Mouse (Mus musculus) midbrain, embryonic 15.5 days (tissue): ENCODE results near the gene Parp16. TPM values are rescaled to one million over a fixed set of nuclear protein-coding genes. Genes with fewer than 3 reads are reported as not detected.

Source experiments
- ATAC-seq: fragments of 200-750 bp; cut with Nextera tagmentation; replicated peaks from 2 replicates; pipeline ENCODE4 v1.8.0; 2017; ENCODE audit warnings: moderate TSS enrichment
- H3K27ac ChIP-seq: fragments of 300-500 bp; sonication (generic); 2 replicates; pipeline ENCODE4 v1.5.1; 2015; ENCODE audit warnings: mild to moderate bottlenecking, inconsistent platforms
- H3K27me3 ChIP-seq: fragments of 300-500 bp; sonication (generic); replicated peaks from 2 replicates; pipeline ENCODE4 v1.6.1; 2015; ENCODE audit warnings: inconsistent platforms
- H3K36me3 ChIP-seq: fragments of 300-500 bp; sonication (generic); replicated peaks from 2 replicates; pipeline ENCODE4 v1.6.1; 2015; ENCODE audit warnings: inconsistent platforms
- H3K4me1 ChIP-seq: fragments of 300-500 bp; sonication (generic); 2 replicates; pipeline ENCODE4 v1.6.1; 2015; ENCODE audit warnings: inconsistent platforms
- H3K4me2 ChIP-seq: fragments of 300-500 bp; sonication (generic); 2 replicates; pipeline ENCODE4 v1.6.1; 2015; ENCODE audit warnings: inconsistent platforms, mild to moderate bottlenecking, moderate library complexity
- H3K4me3 ChIP-seq: fragments of 300-500 bp; sonication (generic); 2 replicates; pipeline ENCODE4 v1.5.1; 2015; ENCODE audit warnings: mild to moderate bottlenecking, inconsistent platforms
- H3K9ac ChIP-seq: fragments of 300-500 bp; sonication (generic); 2 replicates; pipeline ENCODE4 v1.6.1; 2015; ENCODE audit warnings: mild to moderate bottlenecking, inconsistent platforms
- H3K9me3 ChIP-seq: fragments of 300-500 bp; sonication (generic); 2 replicates; pipeline ENCODE4 v1.6.1; 2016; ENCODE audit warnings: inconsistent platforms
- WGBS: fragments of 180-500 bp; shearing (Covaris S2); methylation state at CpG from one replicate; pipeline ENCODE4 v1.1.7; 2015; ENCODE audit warnings: mixed read lengths; 5-methylcytosine and 5-hydroxymethylcytosine counted together
- polyA plus RNA-seq: library from polyadenylated mRNA; unstranded; fragments of >200 nt; fragmentation: Nextera tagmentation; extraction: Ambion mirVana; gene quantifications from 2 replicates; pipeline ENCODE4 v1.2.1, GENCODE M21; 2015

The Parp16 gene
- polyA plus RNA-seq, 1 experiment from 2014 or later, result 7.6 TPM

DNA sequence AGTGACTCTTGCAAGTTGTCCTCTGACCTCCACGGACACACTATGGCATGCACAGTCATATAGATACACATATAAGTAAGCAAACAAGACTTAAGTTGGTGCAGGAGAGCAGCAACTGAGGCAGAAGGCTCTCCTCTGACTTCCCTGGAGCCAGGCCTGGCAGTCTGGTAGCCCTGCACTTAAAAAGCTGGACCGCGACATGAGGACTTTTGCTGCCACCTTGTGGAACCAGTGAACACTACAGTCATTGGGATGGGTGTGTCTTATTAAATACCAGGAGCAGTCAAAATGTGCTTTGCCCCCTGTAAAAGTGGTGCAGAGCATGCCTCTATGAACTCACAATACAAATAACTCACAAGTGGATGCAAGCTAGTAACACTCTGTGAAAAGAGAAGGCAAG, 6.6 kb upstream of the Parp16 start:
- Histone ChIP-seq H3K36me3 (peaks cover 9% of the 10 kb centered on the region; the same call in 1 of the 2 replicates), H3K4me1 (peaks cover 6% of the 10 kb centered on the region), H3K27ac (no peak overlapping the region), H3K9ac (no peak overlapping the region), H3K9me3 (no peaks in the 10 kb centered on the region), H3K4me2 (no peak overlapping the region), H3K4me3 (no peak overlapping the region), H3K27me3 (no peaks in the 10 kb centered on the region)
- peak; percentile 63 for ATAC-seq
- WGBS, result 6% methylated on average over 3 of the region's 3 CpGs

DNA sequence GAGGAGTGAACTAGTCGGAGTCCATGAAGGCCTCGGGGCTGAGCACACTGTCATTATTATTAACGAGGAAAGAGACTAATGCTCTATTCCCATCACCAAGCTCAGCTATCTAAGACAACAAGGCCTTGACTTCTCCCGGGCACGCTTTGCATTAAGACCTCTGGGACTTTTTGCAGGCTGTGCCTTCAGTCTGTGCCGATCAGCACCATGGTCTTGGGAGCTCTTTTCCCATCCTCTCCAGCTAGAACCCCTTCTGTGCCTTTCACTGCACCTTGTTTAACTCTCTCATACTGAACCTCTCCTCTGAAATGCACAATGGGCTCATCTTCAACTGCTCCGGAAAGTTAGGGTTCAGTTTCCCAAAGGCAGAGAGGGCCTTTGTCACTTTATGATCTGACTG, 4.8 kb upstream of the Parp16 start:
- Histone ChIP-seq H3K9ac (no peak overlapping the region), H3K4me1 (peaks cover 8% of the 10 kb centered on the region), H3K4me3 (no peak overlapping the region), H3K27ac (no peak overlapping the region), H3K27me3 (no peaks in the 10 kb centered on the region), H3K9me3 (no peaks in the 10 kb centered on the region), H3K4me2 (no peak overlapping the region), H3K36me3 (no peaks in the 10 kb centered on the region)
- no peak for ATAC-seq
- 52% methylated on average over 7 of the region's 7 CpGs for WGBS

DNA sequence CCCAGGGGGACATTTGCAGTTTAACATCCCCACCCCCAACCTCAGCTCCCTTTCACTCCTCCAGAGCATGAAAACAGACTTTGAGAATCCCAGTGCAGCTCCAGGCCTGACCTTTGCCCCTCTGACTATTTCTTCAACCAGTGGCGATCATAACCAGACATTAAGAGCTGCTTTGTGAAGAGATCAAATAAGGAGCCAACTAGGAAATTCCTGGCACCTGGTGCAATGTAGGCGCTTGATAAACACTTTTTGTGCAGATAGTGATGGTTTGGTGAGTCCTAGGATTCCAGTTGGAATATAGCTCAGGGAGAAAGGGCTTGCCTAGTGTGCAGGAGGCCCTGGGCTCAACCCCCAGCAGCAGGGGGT, 3.8 kb upstream of the Parp16 start:
- ATAC-seq, result no peak
- H3K9ac ChIP-seq, result no peak overlapping the region

DNA sequence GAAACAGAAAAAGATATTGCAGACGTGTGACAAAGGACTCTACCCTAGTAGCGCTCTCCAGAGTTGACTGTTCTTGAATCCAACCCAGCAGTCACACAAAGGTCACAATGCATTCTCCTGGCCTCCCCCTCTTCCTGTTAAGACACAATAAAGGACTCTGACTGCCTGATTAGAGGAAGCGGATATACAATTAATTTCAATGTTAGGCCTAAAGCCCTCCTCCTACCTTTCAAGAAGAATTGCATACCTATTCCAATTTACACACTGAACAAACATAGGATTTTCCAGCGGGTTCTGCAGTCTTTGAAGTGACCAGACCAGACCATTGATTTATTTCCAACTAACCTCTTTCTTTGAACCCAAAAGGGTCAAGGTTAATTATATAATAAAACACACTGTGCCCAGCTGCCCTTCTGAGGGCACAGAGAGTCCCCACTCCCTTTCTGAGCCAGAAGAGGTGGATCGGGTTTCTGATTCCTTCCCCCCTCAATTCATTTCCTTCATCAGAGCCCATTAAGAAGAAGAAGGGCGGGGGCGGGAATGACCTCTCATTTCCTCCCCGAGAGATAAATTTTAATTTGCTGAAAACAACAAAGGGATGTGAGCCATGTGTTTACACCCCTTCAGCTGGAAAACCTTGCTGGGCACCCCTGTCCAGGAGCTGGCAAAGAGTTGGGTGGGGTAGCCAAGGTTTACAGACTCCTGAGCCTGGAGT, 3.2 kb upstream of the Parp16 start:
- Histone ChIP-seq H3K4me2 (no peak overlapping the region), H3K27ac (no peak overlapping the region), H3K9ac (no peak overlapping the region), H3K4me3 (no peak overlapping the region), H3K9me3 (no peaks in the 10 kb centered on the region), H3K27me3 (no peaks in the 10 kb centered on the region), H3K36me3 (no peaks in the 10 kb centered on the region), H3K4me1 (peaks cover 18% of the 10 kb centered on the region)
- no peak for ATAC-seq
- 25% methylated on average over 8 of the region's 8 CpGs for WGBS

More for the DNA sequence above, 3.8 kb upstream of the Parp16 start:
- Histone ChIP-seq H3K27me3 (no peaks in the 10 kb centered on the region), H3K27ac (no peak overlapping the region), H3K9me3 (no peaks in the 10 kb centered on the region), H3K4me1 (peaks cover 18% of the 10 kb centered on the region), H3K36me3 (no peaks in the 10 kb centered on the region), H3K4me2 (no peak overlapping the region), H3K4me3 (no peak overlapping the region)
- WGBS, result 20% methylated on average over 2 of the region's 2 CpGs

DNA sequence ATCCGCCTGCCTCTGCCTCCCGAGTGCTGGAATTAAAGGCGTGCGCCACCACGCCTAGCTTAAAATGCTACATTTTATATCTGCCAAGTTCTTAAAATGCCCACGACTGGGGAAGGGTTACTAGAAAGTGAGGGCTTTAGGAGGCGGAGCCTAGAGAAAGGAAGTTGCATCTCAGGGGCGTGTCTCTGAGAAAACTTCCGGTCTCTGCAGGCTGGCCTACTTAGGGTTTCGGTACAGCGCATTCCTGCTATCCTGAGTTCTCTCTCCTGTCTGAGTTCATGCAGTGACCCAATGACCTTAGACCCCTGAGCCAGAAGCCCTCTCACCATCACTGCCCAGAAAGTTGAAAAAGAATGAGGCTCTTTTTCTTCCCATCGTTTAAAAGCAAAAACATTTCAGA, 1.9 kb upstream of the Parp16 start:
- Histone ChIP-seq H3K36me3 (no peaks in the 10 kb centered on the region), H3K4me1 (peaks cover 21% of the 10 kb centered on the region), H3K4me3 (no peak overlapping the region), H3K9me3 (no peaks in the 10 kb centered on the region), H3K27me3 (no peaks in the 10 kb centered on the region), H3K4me2 (no peak overlapping the region), H3K27ac (no peak overlapping the region), H3K9ac (no peak overlapping the region)
- no peak for ATAC-seq
- 73% methylated on average over 12 of the region's 12 CpGs for WGBS

DNA sequence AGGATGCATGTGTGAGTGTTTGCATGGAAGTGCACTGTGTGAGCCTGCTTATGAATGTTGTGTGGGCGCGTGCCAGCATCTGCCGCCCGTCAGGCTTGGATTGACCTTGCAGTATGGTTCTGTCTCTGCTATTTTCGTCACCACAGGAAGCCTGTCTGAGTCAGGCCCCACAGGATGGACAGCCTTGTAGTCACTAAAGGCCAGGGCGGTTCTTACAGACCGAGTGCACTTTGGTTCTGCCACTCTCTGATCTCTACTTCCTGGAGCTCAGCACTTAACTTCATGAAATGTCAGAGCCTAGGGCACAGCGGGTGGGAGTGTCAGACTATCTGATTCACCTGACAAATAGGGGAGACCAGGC, 448 bp downstream of the Parp16 start:
- Histone ChIP-seq H3K4me3 (no peak overlapping the region), H3K9ac (peak overlapping the region; percentile 10; the same call in 1 of the 2 replicates), H3K4me2 (no peak overlapping the region), H3K36me3 (no peaks in the 10 kb centered on the region), H3K9me3 (no peaks in the 10 kb centered on the region), H3K27me3 (no peaks in the 10 kb centered on the region), H3K27ac (peak overlapping the region; percentile 83), H3K4me1 (peaks cover 21% of the 10 kb centered on the region)
- WGBS, result 42% methylated on average over 8 of the region's 8 CpGs
- no peak; the same call in 1 of the 2 replicates for ATAC-seq

DNA sequence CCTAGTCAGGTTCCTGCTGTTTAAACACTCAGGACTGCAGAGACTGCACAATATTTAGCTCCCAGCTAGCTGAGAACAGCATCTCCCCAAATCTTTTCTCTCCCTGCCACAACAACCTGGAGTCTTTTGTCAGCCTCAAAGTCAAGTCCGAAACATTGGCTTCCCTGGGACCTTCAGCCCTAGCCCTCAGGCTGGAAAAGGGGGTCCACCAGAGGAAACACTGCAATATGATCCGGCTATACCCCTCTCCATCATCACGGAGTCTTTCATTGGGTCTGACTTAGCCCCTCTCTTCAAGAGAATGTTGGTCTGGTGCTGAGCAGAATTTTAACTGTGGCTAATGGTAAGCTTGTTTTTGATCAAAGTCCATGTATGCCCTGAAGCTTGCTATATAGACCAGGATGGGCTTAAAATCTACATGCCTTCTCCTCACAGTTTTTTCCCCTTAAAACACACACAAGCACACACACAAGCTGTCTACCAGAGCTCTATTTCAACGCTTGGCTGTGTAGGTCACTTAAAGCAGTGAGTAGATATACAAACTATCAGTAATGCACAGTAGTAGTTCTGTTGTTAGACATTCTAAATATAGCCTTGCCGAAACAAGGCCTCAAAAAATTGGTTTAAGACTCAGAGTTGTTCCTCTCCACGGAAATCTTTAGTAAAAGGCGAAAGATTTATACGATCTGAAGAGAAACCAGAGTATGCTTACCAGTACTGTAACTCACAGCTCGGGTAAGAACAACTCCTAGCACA, 1.0 kb downstream of the Parp16 start:
- 4% methylated on average over 9 of the region's 9 CpGs for WGBS

DNA sequence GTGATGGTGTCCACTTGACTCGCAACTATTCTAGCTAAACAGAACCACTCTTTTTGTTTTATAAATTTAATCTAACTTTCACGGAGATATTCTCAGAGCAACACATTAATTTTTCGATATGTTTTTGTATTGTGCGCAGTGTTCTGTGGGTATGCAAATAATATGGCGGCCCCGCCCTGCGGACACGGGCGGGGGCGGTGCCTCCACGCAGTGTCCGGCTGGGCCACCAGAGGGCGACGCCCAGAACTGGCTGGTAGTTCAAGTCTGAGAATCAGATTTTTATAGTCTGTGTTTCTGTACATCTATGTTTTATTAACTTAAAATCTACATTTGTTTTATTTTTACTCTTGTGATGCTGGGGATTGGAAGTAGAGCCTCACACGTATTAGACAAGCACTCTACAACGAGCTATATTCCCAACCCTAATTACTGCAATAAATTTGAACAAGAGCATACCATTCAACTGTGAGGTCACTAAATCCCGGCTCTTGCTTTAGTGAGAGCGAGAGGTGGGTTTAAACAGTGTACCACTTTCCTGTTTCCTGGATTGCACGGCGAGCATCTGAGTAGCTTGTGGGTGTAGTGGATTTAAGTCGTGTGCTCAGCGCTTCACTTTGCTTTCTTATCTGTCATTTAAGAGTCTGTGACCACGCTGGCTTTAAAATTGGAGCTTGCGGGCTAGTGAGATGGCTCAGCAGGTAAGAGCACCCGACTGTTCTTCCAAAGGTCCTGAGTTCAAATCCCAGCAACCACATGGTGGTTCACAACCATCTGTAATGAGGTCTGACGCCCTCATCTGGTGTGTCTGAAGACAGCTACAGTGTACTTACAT, 1.8 kb downstream of the Parp16 start:
- peak overlapping the region; percentile 38 for H3K4me2 ChIP-seq
- H3K9ac ChIP-seq, result peak overlapping the region; percentile 31; the same call in 1 of the 2 replicates
- H3K4me1 ChIP-seq, result peaks cover 15% of the 10 kb centered on the region
- no peaks in the 10 kb centered on the region for H3K9me3 ChIP-seq
- H3K27me3 ChIP-seq, result no peaks in the 10 kb centered on the region
- WGBS, result 21% methylated on average over 26 of the region's 26 CpGs
- peak; percentile 71 for ATAC-seq
- H3K4me3 ChIP-seq, result peak overlapping the region; percentile 19
- peak overlapping the region; percentile 83 for H3K27ac ChIP-seq
- no peaks in the 10 kb centered on the region for H3K36me3 ChIP-seq

More for the DNA sequence above, 1.0 kb downstream of the Parp16 start:
- Histone ChIP-seq H3K27me3 (no peaks in the 10 kb centered on the region), H3K4me1 (peaks cover 21% of the 10 kb centered on the region), H3K36me3 (no peaks in the 10 kb centered on the region), H3K4me3 (peak overlapping the region; percentile 19), H3K9ac (peak overlapping the region; percentile 31; the same call in 1 of the 2 replicates), H3K4me2 (peak overlapping the region; percentile 38), H3K27ac (peak overlapping the region; percentile 83), H3K9me3 (no peaks in the 10 kb centered on the region)
- peak; percentile 75 for ATAC-seq

DNA sequence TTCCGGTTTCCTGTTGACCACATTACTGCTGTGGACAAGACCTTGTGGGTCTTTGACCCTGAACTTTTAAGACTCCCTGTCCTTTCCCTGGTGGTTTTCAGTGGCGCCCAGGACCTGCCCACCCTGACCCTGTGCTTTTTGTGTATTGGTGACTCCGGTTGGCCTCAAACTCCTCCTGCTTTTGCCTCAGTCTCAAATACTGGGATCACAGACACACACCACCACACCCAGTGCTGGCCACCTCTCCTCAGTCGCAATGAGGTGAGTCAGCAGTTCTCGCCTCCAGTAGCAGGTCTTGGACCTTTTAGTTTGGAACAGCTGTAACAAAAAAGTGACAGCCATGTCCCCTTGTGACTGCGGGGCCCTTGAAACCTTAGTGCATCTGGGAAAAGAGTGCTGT, 2.7 kb downstream of the Parp16 start:
- 91% methylated on average over 6 of the region's 6 CpGs for WGBS
- Histone ChIP-seq H3K27ac (no peak overlapping the region), H3K27me3 (no peaks in the 10 kb centered on the region), H3K9ac (no peak overlapping the region), H3K4me2 (no peak overlapping the region), H3K4me3 (no peak overlapping the region), H3K9me3 (no peaks in the 10 kb centered on the region), H3K36me3 (no peaks in the 10 kb centered on the region), H3K4me1 (peaks cover 15% of the 10 kb centered on the region)
- ATAC-seq, result no peak

DNA sequence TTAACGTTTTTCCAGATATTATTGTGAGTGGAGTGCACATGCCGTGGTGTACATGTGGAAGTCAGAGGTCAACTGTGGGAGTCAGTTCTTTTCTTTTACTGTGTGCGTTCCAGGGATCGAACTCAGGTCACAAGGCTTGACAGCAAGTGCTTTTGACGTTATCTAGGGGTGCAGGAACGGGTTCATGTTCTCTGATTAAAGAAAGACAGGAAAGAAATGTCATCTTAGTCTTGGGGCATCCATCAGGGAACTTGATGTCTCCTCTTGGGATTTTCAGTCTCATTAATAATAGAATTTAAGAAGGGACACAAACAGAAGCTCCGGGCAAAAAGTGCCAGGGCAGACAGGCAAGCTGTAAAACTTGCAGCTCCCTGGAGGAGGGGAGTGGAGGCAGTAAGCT, 4.6 kb downstream of the Parp16 start:
- 63% methylated on average over 7 of the region's 7 CpGs for WGBS
- ATAC-seq, result no peak
- Histone ChIP-seq H3K36me3 (no peaks in the 10 kb centered on the region), H3K9me3 (no peaks in the 10 kb centered on the region), H3K4me3 (no peak overlapping the region), H3K4me1 (peaks cover 15% of the 10 kb centered on the region), H3K27ac (peak overlapping the region; percentile 23; the same call in 1 of the 2 replicates), H3K9ac (no peak overlapping the region), H3K27me3 (no peaks in the 10 kb centered on the region), H3K4me2 (no peak overlapping the region)

DNA sequence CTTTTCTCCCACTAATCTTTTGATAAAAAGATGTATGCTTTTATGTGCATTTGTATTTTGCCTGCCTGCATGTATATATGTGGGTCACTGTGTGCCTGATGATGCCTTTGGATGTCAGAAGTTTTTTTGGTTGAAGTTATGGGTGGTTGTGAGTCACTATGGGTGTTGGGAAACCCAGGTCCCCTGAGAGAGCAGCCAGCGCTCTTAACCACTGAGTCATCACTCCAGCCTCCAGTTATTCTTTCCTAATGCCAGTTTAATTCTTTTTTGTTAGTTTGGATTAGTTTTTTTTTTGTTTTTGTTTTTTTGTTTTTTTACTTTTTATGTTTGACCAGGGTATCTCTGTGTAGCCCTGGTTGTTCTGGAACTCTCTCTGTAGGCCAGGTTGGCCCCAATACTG, 5.5 kb downstream of the Parp16 start:
- no peak overlapping the region for H3K4me2 ChIP-seq
- peaks cover 10% of the 10 kb centered on the region for H3K4me1 ChIP-seq
- H3K36me3 ChIP-seq, result no peaks in the 10 kb centered on the region
- no peaks in the 10 kb centered on the region for H3K9me3 ChIP-seq
- no peaks in the 10 kb centered on the region for H3K27me3 ChIP-seq
- WGBS, result 54% methylated on average over 1 of the region's 1 CpGs
- ATAC-seq, result no peak
- H3K9ac ChIP-seq, result no peak overlapping the region
- H3K27ac ChIP-seq, result peak overlapping the region; percentile 83; the same call in 1 of the 2 replicates
- no peak overlapping the region for H3K4me3 ChIP-seq

DNA sequence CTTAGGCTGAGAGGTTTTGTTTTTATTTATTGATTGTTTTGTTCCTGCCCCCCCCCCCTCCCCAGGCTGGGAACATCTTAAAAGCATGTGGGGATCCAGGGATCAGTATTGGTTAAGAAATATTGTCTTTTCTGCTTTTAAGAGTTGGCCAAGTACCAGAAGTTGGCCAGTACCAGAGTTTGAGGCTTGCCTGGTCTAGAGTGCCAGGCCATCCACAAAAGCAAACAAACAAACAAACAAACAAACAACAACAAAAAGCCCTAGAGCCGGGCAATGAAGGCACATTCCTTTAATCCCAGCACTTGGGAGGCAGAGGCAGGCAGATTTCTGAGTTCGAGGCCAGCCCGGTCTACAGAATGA, 5.8 kb downstream of the Parp16 start:
- H3K9me3 ChIP-seq, result no peaks in the 10 kb centered on the region
- no peak overlapping the region for H3K4me2 ChIP-seq
- 56% methylated on average over 3 of the region's 3 CpGs for WGBS
- H3K36me3 ChIP-seq, result no peaks in the 10 kb centered on the region
- no peaks in the 10 kb centered on the region for H3K27me3 ChIP-seq
- ATAC-seq, result no peak
- H3K4me3 ChIP-seq, result no peak overlapping the region
- H3K9ac ChIP-seq, result no peak overlapping the region
- H3K27ac ChIP-seq, result peak overlapping the region; percentile 83
- peaks cover 6% of the 10 kb centered on the region for H3K4me1 ChIP-seq
